Mouse (Mus musculus): ENCODE results near the gene Cldn19.

The Cldn19 gene

DNA sequence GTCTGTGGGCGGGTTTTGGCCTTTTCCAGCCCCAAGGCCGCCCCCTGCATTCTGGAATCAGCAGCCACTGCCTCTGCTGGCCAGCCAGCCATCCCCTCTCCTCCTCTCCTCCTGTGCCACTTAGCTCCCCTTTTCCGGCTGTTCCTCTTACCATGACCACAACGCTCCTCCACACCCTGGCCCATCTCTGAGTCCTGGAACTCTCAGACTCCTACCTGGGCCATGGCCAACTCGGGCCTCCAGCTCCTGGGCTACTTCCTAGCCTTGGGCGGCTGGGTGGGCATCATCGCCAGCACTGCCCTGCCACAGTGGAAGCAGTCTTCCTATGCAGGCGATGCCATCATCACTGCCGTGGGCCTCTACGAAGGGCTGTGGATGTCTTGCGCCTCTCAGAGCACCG is at the start of gene Cldn19:
TSS of gene Cldn19 (plus strand) at position 64 of the 400 bp plus-strand sequence.
- no peak for DNase-seq (ENCODE audit: low read depth, low spot score)

- no peak for DNase-seq (ENCODE audit: low read depth, low spot score)
Observed at GRCm38 (mm10) chr4:119216667-119217066, 38.5 kb upstream of the Cldn19 start.

GRCm38 (mm10) chr4:119218169-119218568 is 37.0 kb upstream of the Cldn19 start, which contains the start of gene Tmem269:
TSS of gene Tmem269 (minus strand) at chr4:119218217.
- DNase-seq (ENCODE audit: low read depth, low spot score), result no peak

DNA sequence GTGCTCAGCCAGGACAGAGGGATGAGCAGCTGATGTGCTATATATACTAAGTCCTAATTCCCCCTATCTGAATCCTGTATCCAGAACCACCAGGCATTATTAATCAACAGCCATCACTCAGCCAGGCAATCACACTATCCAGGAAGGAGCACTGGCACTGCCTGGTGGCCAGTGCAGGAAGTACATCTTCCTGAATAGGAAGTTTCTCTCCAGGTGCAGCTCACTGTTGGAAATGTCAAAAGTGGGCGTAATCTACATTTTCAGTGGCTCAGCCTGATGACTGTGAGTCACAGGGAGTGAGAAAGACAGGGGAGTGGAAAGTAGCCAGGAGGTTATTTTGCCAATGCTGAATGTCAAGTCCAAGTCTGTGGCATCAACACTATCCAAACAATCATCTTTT is 31.5 kb upstream of the Cldn19 start:
- peak; percentile 38 for DNase-seq (ENCODE audit: low read depth, low spot score)

- no peak for DNase-seq (ENCODE audit: low read depth, low spot score)
Observed at GRCm38 (mm10) chr4:119224534-119224933, 30.7 kb upstream of the Cldn19 start.

DNA sequence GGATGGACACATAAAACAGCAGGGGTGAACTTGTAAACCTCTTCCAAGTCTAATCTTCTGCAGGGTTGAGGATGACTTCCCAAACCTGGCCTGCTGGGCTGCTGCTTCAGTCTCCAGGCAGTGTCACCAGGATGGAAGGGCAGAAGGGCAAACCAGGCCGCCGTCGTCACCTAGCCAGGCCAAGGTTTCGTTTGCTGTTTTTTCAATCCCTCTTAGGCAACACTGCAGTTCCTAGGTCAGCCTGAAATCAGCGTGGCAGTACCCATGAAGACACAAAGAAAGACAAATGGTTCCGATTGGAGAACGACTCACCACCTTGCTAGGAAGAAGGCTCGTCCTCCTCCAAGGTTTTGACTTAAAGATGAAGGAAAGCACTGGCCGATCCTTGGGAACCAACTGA is 29.5 kb upstream of the Cldn19 start:
- no peak for DNase-seq (ENCODE audit: low read depth, low spot score)

DNA sequence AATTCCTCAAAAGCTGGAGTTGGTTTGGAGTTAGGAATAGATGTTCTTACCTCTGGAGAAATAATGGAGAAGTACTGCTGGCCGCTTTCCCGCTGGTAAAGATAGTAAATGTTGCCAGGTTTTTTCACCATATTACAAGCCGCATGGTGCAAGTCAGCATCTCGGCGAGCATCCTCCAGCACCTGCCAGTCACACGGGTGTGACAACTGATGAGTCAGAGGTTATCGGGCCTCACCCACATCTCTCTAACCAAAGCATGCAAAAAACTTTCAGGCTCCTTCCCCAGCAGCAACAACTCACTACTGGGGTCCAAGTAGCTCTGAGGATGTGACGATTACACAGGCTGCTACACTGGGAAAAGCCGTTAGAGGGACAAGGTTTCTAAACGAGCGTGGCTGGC is 28.5 kb upstream of the Cldn19 start:
- DNase-seq (ENCODE audit: low read depth, low spot score), result no peak

- peak; percentile 99 for DNase-seq (ENCODE audit: low read depth, low spot score)
Observed at GRCm38 (mm10) chr4:119232410-119233255, 22.6 kb upstream of the Cldn19 start, which contains the start of the genes AU022252 and P3h1. TSS of gene AU022252 (minus strand) at chr4:119232712. TSS of gene P3h1 (plus strand) at chr4:119232915.

GRCm38 (mm10) chr4:119233256-119233901 is 21.8 kb upstream of the Cldn19 start:
- no peak for DNase-seq (ENCODE audit: low read depth, low spot score)

GRCm38 (mm10) chr4:119234348-119234747 is 20.9 kb upstream of the Cldn19 start:
- no peak for DNase-seq (ENCODE audit: low read depth, low spot score)

DNA sequence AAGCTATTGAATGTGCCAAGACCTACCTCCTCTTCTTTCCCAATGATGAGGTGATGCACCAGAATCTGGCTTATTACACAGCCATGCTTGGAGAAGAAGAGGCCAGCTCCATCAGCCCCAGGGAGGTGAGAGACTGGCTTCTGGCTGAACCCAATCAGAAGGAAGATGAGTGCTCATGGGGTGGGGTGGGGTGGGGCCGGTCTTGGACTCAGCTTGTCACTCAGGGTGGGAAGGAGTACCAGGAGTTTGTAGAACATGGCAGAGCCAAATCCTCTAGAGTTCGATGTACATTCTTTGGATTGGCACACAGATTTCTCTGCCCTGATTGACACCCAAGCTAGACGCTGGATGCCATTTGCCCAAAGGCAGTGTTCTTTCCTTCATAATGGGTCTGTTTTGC is 16.6 kb upstream of the Cldn19 start:
- no peak for DNase-seq (ENCODE audit: low read depth, low spot score)

DNA sequence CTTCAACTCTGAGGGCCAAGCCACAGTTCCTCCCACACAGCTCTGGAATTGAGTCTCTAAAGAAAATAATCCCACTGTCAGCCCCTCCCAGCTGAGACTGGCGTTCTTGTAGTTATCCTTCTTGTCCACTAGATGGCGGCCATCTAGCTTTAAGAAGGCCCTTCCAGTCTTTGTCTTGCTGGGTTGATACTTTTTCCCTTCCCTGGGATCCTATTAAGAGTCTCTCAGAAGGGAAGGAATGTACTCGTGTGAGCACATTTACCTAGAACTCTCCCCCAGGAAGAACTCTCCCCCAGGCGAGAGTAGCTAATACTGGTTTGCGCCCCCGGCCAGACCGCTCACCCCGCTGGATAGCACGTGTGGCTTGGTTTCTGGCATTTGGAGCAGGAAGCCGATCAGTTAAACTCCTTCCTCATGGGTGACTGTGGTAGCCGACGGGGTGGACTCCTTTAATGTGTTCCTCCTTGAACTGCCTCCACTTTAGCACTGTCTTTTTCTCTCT is 16.0 kb upstream of the Cldn19 start:
- DNase-seq (ENCODE audit: low read depth, low spot score), result peak; percentile 78

GRCm38 (mm10) chr4:119241664-119242063 is 13.6 kb upstream of the Cldn19 start:
- no peak for DNase-seq (ENCODE audit: low read depth, low spot score)

DNA sequence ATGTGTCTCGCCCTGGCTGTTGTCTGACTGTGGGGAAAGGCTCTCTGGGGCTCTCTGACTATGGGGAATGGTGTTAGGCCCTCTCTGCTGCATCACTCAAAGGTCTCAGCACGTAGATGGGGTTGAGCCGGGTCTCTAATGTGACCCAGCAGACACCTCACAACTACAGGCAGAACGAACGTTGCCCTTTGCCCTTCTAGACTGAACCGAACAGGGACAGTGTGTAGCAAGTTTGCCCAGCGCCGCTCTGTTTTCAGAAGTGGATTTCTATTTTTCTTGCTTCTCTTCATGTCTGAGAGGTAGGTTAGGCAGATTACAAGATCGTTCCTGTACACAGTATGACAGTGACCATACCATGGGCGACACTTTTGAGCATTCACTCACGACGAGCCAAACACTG is 12.6 kb upstream of the Cldn19 start:
- no peak for DNase-seq (ENCODE audit: low read depth, low spot score)

GRCm38 (mm10) chr4:119244468-119245240 is 10.6 kb upstream of the Cldn19 start:
- no peak for DNase-seq (ENCODE audit: low read depth, low spot score)

DNA sequence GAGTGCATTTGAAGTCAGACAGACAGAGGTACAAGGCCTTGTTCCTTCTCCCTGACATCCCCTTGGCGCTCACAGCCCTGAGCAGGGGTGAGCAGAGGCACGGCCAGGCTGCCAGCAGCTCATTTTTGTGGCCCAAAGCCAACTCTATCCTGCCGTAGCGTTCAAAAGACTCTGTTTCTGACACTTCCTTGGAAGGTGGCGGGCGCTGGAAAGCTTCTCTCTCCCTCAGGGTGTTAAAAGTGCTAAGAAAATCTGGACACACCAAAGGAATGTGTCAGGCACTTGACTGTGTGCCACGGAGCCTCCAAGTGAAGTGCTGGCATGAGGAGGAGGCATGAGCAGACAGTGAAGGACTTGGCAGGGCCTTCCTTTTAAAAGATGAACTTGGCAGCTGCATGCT is 9.7 kb upstream of the Cldn19 start:
- DNase-seq (ENCODE audit: low read depth, low spot score), result no peak

- DNase-seq (ENCODE audit: low read depth, low spot score), result no peak
Observed at GRCm38 (mm10) chr4:119245961-119246360, 9.3 kb upstream of the Cldn19 start.

GRCm38 (mm10) chr4:119246688-119247225 is 8.5 kb upstream of the Cldn19 start:
- DNase-seq (ENCODE audit: low read depth, low spot score), result no peak

- DNase-seq (ENCODE audit: low read depth, low spot score), result peak; percentile 61
Observed at GRCm38 (mm10) chr4:119247462-119248235, 7.6 kb upstream of the Cldn19 start.

- DNase-seq (ENCODE audit: low read depth, low spot score), result no peak
Observed at GRCm38 (mm10) chr4:119248407-119248965, 6.7 kb upstream of the Cldn19 start.

All from CD4-positive helper T cell, adult 2 months (primary cell).